Mouse (Mus musculus) adrenal gland, postnatal 4 days (tissue): Measurements from ENCODE around the gene Gpi1. TPM values are rescaled to one million over a fixed set of nuclear protein-coding genes. Genes with fewer than 3 reads are reported as not detected.

ENCODE experiments used
- DNase-seq, 2 experiments: peaks; one replicate each; pipeline ENCODE4 v3.0.0; 2021 to 2022; ENCODE audit warnings: low spot score in 2 of 2, mixed read lengths in 2 of 2
- long read RNA-seq, 2 experiments: library from polyadenylated mRNA; stranded (forward); transcript quantifications; one replicate each; pipeline ENCODE4 v2.0.0; 2021
- total RNA-seq, 2 experiments: library from RNA; stranded (reverse); gene quantifications; 2 replicates each; pipeline ENCODE4 v1.2.3; 2021

The Gpi1 gene
- 100 to 1,000 TPM; 298 to 310 TPM for total RNA-seq
- long read RNA-seq, experiment 1, transcript Gpi1-201 (18 exons, 2,884 nt), result major isoform, 247 of 306 reads
- long read RNA-seq, experiment 1, partial matches to known transcripts, result 47 of 306 reads
- long read RNA-seq, experiment 1, other reads (novel, unspliced or antisense), result 8 of 306 reads
- long read RNA-seq, experiment 2, transcript Gpi1-201 (18 exons, 2,884 nt), result major isoform, 565 of 637 reads
- long read RNA-seq, experiment 2, transcript Gpi1-211 (9 exons, 1,601 nt), result minor isoform, 7 of 637 reads
- long read RNA-seq, experiment 2, partial matches to known transcripts, result 46 of 637 reads
- long read RNA-seq, experiment 2, other reads (novel, unspliced or antisense), result 16 of 637 reads

DNA sequence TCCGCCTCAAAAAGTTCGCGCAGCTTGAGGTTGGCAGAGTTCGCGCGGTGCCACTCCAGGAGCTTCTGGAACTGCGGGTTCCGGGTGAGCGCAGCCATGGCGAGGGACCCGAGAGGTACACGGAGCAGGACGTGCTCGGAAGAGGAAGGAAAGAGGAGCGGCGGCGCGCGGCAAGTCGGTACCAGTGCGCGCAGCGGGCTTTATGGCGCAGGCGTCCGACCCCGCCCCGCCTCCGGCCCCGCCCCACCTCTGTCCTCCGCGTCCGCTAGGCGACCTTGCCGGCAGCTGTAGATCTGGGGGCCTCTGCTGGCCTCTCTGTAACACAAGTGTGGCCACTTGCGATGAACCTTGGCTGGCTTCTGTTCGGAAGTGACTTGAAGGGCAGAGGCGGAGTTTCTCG, at the start of gene Gpi1:
Gene Gpi1 (minus strand): TSS at position 221 of the 400 bp plus-strand sequence.
- DNase-seq, result peak; percentile 62 to 66

DNA sequence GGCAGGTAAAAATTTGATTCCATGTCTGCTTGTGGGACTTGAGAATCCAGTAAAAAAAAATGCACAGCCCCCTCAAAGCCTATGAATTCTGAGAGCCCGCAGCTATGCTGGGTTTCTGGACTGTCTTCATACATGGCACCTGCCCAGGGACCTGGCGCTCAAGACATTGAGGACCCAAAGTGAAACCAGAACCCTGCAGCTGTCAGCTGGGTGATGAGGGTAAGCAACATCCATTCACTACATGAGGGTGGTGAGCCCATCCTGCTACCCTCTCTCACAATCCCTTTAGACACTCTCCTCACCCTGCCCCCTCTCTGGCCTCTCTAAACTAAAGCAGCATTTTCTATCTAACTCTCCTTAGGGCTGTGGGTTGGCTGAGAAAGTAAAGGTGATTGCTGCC, 47.5 kb upstream of the Gpi1 start:
- DNase-seq, result no peak

DNA sequence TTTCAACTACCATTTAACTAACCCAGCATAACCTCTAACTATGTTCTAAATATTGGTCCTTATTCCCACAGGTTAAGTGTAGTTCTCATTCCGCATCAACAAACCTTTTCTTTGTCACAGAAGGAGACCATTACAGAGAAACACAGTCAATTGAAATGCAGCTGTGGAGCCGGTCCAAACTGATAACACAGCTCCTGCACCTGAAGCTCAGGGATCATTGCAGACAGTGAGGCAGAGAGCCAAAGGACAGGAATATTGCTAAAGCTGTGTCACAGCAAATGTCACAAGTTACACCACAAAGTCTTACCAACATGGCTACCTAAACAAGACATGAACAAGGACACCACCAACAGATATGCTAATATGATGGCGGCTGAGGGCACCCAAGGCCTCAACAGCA, 45.9 kb upstream of the Gpi1 start:
- DNase-seq, result no peak

DNA sequence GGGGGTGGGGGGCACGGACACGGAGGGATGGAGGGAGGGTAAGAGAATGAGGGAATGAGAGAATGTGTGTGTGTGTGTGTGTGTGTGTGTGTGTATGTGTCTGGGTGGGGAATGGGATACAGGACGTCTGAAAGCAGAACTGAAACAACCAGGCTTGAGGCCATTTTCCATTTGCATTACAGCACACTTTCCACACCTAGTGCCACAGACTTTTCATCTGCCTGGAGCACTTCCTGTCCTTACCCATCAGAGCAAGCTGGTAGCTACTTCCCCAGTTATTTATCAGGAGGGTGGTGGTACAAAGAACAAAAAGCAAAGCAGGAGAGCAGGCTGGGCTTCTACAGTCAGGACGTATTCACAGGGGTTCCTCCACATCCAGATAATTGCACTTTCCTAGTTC, 42.3 kb upstream of the Gpi1 start:
- DNase-seq, result no peak

DNA sequence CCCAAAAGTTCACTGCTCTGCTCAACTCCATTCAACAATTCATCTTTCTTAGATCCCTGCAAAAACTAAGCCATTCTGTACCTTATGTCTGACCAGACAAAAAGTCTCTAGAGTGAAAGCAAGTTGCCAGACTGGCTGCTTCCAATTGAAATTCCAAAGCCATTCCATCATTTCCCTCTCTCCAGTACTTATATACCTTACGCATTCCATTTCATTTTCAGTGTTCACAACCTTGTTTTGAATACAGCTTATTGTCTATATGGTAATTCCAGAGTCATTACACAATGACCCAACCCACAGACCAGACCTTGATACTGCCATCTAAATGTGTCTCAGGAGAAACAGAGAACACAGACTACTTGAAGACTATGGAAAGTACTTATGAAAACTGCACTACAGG, 38.3 kb upstream of the Gpi1 start:
- no peak for DNase-seq

DNA sequence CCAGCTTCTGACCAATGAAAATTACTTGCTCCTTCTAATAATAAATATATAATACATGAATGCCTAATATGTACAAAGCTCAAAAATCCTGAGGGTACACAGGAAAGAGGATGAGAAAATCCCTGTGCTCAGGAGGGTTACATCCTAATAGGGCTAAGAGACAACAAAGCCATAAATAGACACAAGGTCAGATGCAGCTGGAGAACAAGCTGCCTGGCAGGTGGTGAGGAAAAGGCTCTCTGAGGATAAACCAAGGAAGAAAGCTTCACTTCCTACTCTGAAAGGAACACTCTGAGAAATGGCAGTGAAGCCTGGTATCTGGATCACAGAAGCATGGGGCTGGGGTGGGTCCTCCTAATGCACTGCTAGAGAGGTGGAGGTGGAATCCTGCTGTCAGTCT, 36.3 kb upstream of the Gpi1 start:
- DNase-seq, result no peak

DNA sequence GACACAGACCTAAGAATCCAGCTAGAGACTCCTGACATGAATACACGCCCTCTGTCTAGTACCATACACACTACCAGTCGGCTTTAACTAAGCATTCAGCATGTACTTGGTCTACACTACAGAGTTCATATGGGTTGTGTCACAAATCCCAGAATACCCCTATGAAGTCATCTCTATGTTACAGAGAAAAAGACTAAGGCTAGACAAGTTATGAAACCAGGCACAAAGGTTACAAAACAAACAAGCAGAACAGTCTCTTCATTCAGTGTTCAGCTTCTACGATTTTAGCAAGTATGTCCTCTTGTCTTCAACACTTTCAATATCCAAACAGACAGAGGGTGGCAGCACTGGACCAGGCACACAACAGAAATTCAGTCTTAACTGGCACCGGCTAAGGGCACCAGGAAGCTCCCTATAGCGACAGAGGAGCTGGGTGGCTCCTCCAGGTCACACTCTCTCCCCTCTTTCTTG, 35.8 kb upstream of the Gpi1 start:
- peak in 1 of 2 experiments; percentile 50 for DNase-seq

DNA sequence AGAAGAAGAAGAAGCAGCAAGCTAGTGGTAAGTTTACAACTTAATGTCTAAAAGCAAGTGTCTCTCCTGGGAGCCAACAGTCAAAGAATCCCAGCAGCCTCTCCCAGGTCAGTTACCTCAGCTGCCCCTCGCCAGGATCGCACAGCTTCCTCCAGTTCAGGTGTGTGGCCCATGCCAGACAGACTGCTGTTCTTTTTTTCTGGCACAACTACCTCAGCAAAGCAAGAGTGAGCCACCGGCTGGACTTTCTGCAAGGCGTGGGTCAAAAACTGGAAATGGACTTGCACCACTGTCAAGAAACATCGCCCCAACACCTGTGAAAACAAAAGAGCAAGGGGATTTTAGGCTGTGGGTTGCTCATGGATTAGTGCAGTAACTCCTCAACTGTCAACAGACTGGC, 33.3 kb upstream of the Gpi1 start:
- no peak for DNase-seq

DNA sequence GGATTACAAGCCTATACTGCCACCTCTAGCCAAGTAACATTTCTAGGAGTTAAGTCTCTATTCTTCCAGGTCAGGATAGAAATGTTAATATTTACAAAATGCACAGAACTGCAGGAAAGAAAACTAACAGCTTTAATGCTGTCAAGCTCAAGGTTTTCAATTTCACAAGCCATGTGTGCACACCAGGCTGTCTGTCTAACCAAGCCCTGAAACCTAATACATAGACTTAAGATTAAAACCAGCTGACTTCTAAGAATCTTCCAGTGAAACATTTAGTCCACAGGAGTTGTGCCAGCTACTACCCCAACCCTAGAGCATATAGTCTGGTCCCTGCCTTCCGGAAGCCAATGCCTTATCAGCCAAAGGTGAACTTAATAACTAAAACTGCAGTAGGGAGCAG, 28.3 kb upstream of the Gpi1 start:
- no peak for DNase-seq

DNA sequence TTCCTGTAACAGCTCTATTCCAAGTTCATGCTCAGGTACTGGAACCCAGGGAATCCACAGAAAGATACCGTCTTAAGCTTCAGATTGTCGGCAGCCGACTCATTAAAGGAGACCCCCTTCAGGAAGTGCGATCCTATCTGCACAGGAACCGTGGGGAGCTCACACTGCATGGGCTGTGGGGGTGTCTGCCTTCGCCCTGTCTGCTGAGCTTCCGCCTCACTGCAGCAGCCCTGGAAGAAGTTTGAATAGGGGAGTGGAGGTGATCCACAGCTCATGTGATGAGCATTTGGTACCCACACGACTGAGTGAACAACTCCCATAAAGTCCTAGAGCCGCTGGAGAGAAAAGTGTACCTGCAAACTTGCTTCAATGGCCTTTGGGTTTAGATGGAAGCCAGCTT, 27.1 kb upstream of the Gpi1 start:
- DNase-seq, result no peak

DNA sequence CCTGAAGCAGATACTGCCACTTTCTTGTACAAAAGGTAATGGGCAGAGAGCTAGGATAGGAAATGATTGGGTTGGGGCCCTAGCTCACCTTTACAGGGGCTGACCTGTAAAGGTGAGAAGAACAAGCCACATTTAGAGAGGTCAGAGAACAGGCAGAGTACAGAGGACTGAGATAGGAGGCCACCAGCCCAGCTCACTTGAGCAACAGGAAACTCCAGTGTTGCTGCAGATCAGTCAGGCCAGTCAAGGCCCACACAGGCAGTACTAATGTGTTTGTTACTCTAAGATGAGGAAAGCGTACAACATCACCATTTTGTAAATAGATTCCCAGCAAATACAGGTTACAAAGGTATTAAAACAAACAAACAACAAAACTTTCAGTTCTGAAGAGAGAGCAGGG, 25.8 kb upstream of the Gpi1 start:
- no peak for DNase-seq

DNA sequence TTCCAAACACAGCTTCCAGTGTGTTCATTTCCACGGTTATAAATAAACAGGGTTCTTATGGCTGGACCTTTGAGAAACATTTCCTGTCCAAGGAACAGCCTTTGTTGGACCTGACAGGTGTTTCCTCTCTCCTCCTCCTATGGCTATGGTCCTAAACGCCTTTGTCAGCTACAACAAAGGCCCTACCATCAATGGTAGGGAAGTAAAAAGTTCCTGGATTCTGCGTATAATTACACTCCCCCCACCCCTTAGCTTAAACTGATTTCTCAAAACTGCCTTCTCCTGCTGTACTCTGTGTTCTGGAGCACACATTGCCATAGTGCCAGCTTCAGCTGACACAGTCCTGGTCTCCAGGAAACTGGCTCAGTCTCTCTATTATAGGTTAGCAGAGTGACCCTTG, 25.0 kb upstream of the Gpi1 start:
- DNase-seq, result no peak

DNA sequence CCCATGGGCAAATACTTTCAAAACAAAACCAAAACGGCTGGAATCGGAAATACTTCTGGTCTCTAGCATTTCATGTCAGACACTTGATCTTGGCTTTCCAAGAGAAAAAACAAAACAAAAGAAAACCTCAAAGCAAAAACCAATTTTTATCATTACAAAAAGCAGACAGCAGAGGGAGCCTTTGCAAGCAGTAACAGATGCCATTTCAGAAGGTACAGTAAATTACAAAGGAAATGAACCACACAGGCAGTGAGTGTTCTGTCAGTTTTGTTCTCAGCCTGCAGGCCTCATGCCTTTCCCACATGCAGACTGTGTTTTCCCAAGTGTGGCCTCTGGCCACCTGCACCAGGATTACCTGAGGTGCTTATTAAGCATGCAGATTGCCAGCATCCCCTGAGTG, 21.9 kb upstream of the Gpi1 start:
- no peak for DNase-seq

DNA sequence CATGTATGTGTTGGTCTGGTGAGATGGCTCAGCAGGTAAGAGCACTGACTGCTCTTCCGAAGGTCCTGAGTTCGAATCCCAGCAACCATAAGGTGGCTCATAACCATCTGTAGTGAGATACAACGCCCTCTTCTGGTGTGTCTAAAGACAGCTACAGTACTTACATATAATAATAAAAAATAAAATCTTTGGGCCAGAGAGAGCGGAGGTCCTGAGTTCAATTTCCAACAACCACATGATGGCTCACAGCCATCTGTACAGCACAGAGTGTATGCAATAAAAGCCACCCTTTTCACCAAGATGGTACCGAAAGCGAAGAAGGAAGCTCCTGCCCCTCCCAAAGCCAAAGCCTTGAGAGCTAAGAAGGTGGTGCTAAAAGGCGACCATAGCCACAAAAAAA, 20.6 kb upstream of the Gpi1 start, which contains the start of gene Gm6096:
Gene Gm6096 (plus strand): TSS at position 301 of the 400 bp plus-strand sequence.
- DNase-seq, result no peak

DNA sequence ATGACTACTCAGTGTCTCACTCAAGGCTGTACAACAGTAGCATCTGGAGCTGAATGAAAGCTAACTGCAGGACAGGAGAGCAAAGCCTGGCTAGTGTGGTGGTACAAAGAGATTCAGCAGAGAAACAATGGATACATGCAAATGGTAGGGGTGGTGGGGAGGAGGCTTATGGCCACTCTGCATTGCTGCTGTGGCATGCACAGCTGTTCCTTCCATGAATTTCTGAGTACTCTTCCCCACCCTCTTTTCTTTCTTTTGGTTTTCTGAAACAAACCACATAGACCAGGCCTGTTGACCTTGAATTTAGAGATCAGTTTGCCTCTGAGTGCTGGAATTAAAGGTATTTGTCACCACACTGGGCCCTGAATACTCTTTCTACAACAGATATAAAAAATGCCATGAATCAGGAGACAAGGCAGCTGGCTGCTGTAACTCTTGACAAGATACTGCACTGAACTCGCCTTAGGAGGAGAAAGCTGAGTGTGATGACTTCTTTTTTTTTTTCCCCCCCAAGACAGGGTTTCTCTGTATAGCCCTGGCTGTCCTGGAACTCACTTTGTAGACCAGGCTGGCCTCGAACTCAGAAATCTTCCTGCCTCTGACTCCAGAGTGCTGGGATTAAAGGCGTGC, 16.8 kb upstream of the Gpi1 start:
- no peak for DNase-seq

DNA sequence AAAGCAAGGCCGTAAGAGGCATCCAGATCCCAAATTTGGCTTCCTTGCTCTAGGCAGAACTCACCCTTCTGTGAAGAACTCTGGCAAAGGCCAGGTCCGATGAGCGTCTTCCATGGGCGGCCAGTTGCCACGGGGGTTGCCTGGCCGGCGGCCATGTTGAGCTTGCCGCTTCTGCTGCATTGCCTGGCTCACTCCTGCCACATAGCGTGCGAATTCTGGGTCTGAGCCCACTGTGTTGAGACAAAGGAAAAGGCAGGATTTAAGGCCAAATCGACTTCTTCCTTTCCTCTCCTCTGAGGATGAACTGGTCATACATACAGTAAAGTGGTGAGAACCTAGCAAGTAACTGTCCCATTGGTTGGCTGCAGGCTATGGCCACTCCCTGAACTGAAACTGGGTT, 12.0 kb upstream of the Gpi1 start:
- no peak for DNase-seq

DNA sequence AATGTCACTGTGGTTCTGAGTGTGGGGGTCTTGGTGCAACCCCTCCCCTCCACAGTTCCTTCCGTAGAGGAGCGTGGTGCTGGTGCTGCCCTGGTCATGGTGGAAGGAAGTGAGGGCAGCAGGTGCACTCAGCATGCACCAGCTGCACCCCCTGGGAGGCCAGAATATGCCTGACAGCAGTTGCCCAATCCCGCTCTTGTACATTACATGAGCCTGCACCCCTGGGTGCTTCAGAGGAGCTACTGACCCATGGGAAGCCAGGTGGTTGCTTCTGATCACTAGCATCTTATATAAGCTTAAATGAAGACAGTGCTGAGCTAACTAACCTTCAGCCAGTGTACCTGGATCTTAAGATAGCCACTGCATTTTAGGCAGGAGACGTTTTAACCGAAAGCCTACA, 8.0 kb upstream of the Gpi1 start:
- no peak for DNase-seq

DNA sequence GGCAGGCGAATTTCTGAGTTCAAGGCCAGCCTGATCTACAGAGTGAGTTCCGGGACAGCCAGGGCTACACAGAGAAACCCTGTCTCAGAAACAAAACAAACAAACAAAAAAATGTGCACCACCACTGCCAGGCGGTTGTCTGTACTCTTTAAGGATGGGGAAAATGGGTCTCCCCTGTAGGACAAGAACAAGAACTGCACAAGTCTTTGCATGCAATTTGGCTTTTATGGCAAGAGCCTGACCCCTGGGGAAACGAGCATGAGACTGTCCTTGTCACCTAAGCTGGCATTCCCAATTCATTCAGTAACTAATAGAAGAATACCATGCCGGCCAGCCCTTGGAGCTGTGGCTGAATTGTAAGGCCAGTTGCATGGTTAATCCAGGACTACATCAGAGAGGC, 5.5 kb upstream of the Gpi1 start:
- DNase-seq, result no peak

DNA sequence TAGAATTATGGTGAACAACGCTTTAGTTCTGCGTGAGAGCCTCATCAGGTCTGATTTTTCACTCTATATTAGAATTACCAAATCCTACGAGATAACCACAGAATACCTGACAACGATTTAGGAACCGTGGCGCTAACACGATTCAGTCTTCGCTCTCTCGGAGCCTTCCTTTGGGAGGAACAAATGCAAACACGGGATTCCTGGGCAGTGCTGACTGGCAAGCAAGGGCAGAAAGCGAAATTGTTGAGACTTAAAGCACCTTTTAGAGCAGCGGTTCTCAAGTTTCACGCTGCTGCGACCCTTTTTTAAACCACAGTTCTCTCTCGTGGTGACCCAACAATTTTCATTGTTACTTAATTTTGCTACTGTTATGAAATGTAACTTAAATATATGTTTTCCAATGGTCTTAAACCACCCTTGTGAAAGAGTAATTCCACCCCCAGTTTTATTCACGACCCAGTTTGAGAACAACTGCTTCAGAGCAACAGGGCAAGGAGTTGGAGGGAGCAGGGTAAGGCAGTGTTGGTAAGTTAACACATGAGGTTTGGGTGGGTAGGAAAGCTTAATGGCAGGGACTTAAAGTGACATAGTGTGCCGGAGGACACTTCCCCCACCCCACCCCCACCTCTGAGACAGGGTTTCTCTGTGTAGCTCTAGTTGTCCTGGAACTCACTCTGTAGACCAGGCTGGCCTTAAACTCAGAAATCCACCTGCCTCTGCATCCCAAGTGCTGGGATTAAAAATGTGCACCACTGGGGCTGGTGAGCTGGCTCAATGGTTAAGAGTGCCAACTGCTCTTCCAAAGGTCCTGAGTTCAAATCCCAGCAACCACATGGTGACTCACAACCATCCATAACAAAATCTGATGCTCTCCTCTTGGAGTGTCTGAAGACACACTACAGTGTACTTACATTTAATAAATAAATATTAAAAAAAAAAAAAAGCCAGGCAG, 4.8 kb upstream of the Gpi1 start:
- no peak for DNase-seq

DNA sequence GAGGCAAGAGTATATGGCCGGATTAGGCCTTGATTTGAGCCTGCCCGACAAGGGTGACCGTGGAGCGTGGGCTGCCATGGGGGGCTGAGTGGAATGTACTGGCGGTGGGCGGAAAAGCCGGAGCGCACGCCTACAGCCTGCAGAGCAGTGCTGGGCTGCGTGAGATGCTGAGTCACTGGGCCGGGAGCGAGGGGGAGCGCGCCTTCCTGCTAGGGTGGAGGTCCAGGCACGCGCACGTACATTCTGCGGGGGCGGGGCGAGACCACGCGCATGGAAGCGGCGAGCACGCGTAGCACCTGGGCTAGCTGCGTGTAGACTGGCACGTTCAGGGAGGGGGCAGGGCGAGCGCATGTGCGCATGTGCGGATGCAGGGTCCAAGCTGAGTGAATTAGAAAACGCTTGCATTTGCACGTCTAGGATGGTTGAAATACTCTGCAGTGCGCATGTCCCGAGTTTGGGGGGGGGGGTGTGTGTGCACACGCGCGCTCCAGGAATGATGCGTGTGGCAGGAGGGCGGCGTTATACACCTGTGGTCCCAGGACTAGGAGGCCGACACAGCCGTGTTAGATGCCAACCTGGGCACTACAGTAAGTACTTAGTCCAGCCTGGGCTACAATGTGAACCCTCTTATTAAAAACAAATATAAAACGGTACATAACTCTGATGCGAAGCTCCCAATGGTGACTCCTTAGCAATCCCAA, 3.9 kb upstream of the Gpi1 start:
- peak; percentile 96 to 98 for DNase-seq
